Mouse (Mus musculus): ENCODE data around the gene Cdh23.

Gene Cdh23

GRCm38 (mm10) chr10:60577920-60578737, 118.2 kb downstream of the Cdh23 start:
- ATAC-seq (ENCODE audit: low TSS enrichment): no peak

- ATAC-seq (ENCODE audit: low TSS enrichment): no peak
Observed at GRCm38 (mm10) chr10:60577125-60577919, 119.0 kb downstream of the Cdh23 start.

- no peak for ATAC-seq (ENCODE audit: low TSS enrichment)
Observed at GRCm38 (mm10) chr10:60574851-60575250, 121.4 kb downstream of the Cdh23 start.

GRCm38 (mm10) chr10:60571491-60571890, 124.8 kb downstream of the Cdh23 start:
- no peak for ATAC-seq (ENCODE audit: low TSS enrichment)

- ATAC-seq (ENCODE audit: low TSS enrichment): no peak
Observed at GRCm38 (mm10) chr10:60566369-60567037, 129.8 kb downstream of the Cdh23 start.

- no peak for ATAC-seq (ENCODE audit: low TSS enrichment)
Observed at GRCm38 (mm10) chr10:60564136-60564535, 132.2 kb downstream of the Cdh23 start.

GRCm38 (mm10) chr10:60562946-60563345, 133.3 kb downstream of the Cdh23 start:
- no peak for ATAC-seq (ENCODE audit: low TSS enrichment)

- no peak for ATAC-seq (ENCODE audit: low TSS enrichment)
Observed at GRCm38 (mm10) chr10:60558491-60558927, 137.8 kb downstream of the Cdh23 start.

- ATAC-seq (ENCODE audit: low TSS enrichment): no peak
Observed at GRCm38 (mm10) chr10:60552951-60553635, 143.2 kb downstream of the Cdh23 start.

GRCm38 (mm10) chr10:60539164-60539914, 157.0 kb downstream of the Cdh23 start:
- no peak for ATAC-seq (ENCODE audit: low TSS enrichment)

- no peak for ATAC-seq (ENCODE audit: low TSS enrichment)
Observed at GRCm38 (mm10) chr10:60536098-60536811, 160.0 kb downstream of the Cdh23 start.

GRCm38 (mm10) chr10:60532502-60532901, 163.8 kb downstream of the Cdh23 start:
- no peak for ATAC-seq (ENCODE audit: low TSS enrichment)

GRCm38 (mm10) chr10:60531349-60531748, 164.9 kb downstream of the Cdh23 start:
- peak; percentile 81 for ATAC-seq (ENCODE audit: low TSS enrichment)

- no peak for ATAC-seq (ENCODE audit: low TSS enrichment)
Observed at GRCm38 (mm10) chr10:60530633-60531032, 165.7 kb downstream of the Cdh23 start.

- no peak for ATAC-seq (ENCODE audit: low TSS enrichment)
Observed at GRCm38 (mm10) chr10:60527949-60528348, 168.3 kb downstream of the Cdh23 start.

- no peak for ATAC-seq (ENCODE audit: low TSS enrichment)
Observed at GRCm38 (mm10) chr10:60525081-60525480, 171.2 kb downstream of the Cdh23 start.

GRCm38 (mm10) chr10:60516286-60516685, 180.0 kb downstream of the Cdh23 start:
- ATAC-seq (ENCODE audit: low TSS enrichment): no peak

GRCm38 (mm10) chr10:60498538-60498937, 197.8 kb downstream of the Cdh23 start:
- no peak for ATAC-seq (ENCODE audit: low TSS enrichment)

- no peak for ATAC-seq (ENCODE audit: low TSS enrichment)
Observed at GRCm38 (mm10) chr10:60495070-60495469, 201.2 kb downstream of the Cdh23 start.

- ATAC-seq (ENCODE audit: low TSS enrichment): no peak
Observed at GRCm38 (mm10) chr10:60491538-60491937, 204.8 kb downstream of the Cdh23 start.
